Mouse (Mus musculus) CH12.LX (cell line): ENCODE measurements around the gene Pttg1ip.

Experiments
- BHLHE40 ChIP-seq: IDR thresholded peaks from 2 replicates; pipeline ENCODE4 v1.6.1; 2011; ENCODE audit warnings: mild to moderate bottlenecking, low read depth, low read length, improper control_type of control experiment
- CHD1 ChIP-seq: IDR thresholded peaks from 2 replicates; pipeline ENCODE4 v1.6.1; 2012; ENCODE audit warnings: low read depth, low read length, improper control_type of control experiment, inconsistent platforms
- CHD2 ChIP-seq: IDR thresholded peaks from 2 replicates; pipeline ENCODE4 v1.6.1; 2011; ENCODE audit warnings: low read length, improper control_type of control experiment
- CTCF ChIP-seq, 2 experiments: IDR thresholded peaks in 1 of 2; conservative IDR thresholded peaks in 1 of 2; 2 replicates each; pipeline ENCODE4 v1.5.1; 2011 to 2012; ENCODE audit warnings: low read depth in 2 of 2, low read length in 2 of 2, improper control_type of control experiment in 1 of 2, inconsistent platforms in 1 of 2, mild to moderate bottlenecking in 1 of 2, moderate library complexity in 1 of 2
- E2F4 ChIP-seq: IDR thresholded peaks from 2 replicates; pipeline ENCODE4 v1.6.1; 2011; ENCODE audit warnings: low read depth, low read length, improper control_type of control experiment; ENCODE audit not compliant: insufficient replicate concordance
- HCFC1 ChIP-seq: IDR thresholded peaks from 2 replicates; pipeline ENCODE4 v1.6.1; 2012; ENCODE audit warnings: low read depth, mild to moderate bottlenecking, inconsistent platforms, low read length, improper control_type of control experiment
- MAFK ChIP-seq: IDR thresholded peaks from 2 replicates; pipeline ENCODE4 v1.6.1; 2011; ENCODE audit warnings: low read length, improper control_type of control experiment; ENCODE audit not compliant: insufficient replicate concordance
- MAZ ChIP-seq: IDR thresholded peaks from 2 replicates; pipeline ENCODE4 v1.6.1; 2012; ENCODE audit warnings: low read depth, mild to moderate bottlenecking, inconsistent platforms, low read length, improper control_type of control experiment, moderate library complexity
- NELFE ChIP-seq: IDR thresholded peaks from 2 replicates; pipeline ENCODE4 v1.6.1; 2011; ENCODE audit warnings: low read depth, low read length, improper control_type of control experiment
- POLR2A ChIP-seq: IDR thresholded peaks from 2 replicates; pipeline ENCODE4 v1.6.1; 2011; ENCODE audit warnings: low read depth, mild to moderate bottlenecking, improper control_type of control experiment, low read length
- RCOR1 ChIP-seq: conservative IDR thresholded peaks from 2 replicates; pipeline ENCODE4 v1.6.1; 2012; ENCODE audit warnings: low read depth, mild to moderate bottlenecking, inconsistent platforms, low read length, improper control_type of control experiment
- TCF12 ChIP-seq: IDR thresholded peaks from 2 replicates; pipeline ENCODE4 v1.6.1; 2014; ENCODE audit warnings: low read depth, mild to moderate bottlenecking, inconsistent platforms, low read length, improper control_type of control experiment

DNA sequence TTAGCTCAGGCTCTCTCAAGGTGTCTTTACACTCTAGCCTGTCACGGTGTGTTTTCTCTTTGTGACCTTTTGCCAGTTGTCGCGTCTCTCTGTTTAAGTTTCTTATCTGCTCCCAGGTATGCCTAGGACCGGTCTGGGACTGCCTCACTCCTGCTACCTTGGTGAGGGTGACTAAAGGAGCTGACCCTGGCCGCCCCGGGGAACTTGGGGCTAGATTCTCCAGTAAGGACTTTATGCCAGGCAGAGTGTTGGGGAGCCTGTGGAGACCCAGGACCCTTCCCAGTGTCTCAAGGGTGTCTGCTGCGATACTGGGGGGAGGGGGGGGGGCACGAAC is 732 bp downstream of the Pttg1ip start:
- TF ChIP-seq MAFK, result no peak
- no peak for TF ChIP-seq CTCF (conservative IDR thresholded peaks at IDR 0.05 in 1 of 2, IDR thresholded peaks at IDR 0.05 in 1 of 2; ENCODE audit: low read depth in 2 of 2, low read length in 2 of 2)
- no peak for TF ChIP-seq RCOR1
- TF ChIP-seq BHLHE40, result no peak
- TF ChIP-seq POLR2A, result no peak
- no peak for TF ChIP-seq HCFC1
- no peak for TF ChIP-seq E2F4
- no peak for TF ChIP-seq CHD2
- TF ChIP-seq MAZ, result no peak
- TF ChIP-seq TCF12, result no peak
- TF ChIP-seq CHD1, result no peak
- TF ChIP-seq NELFE, result no peak
